Mouse (Mus musculus) CH12.LX (cell line): ENCODE results near the gene Slc35b4. TPM values are rescaled to one million over a fixed set of nuclear protein-coding genes. Genes with fewer than 3 reads are reported as not detected.

ENCODE experiments used
- DNase-seq: peaks from one replicate; pipeline ENCODE4 v3.0.0-alpha.2; 2013; ENCODE audit errors: extremely low read depth
- H3K27ac ChIP-seq: 2 replicates; pipeline ENCODE4 v1.5.1; 2012; ENCODE audit warnings: low read depth, mild to moderate bottlenecking, control low read depth, moderate library complexity; ENCODE audit not compliant: insufficient read depth
- H3K27me3 ChIP-seq: replicated peaks from 2 replicates; pipeline ENCODE3; 2012; ENCODE audit warnings: inconsistent platforms
- H3K36me3 ChIP-seq, 2 experiments: replicated peaks in 1 of 2; 2 replicates each; pipeline versions ENCODE3 to v1.6.1; 2012; ENCODE audit warnings: inconsistent platforms in 1 of 2, low read length in 1 of 2, mild to moderate bottlenecking in 1 of 2, mixed read lengths in 1 of 2, moderate library complexity in 1 of 2; ENCODE audit not compliant: control insufficient read depth in 1 of 2, insufficient read depth in 1 of 2
- H3K4me1 ChIP-seq, 2 experiments: 2 replicates each; pipeline ENCODE4 v1.6.1; 2012; ENCODE audit warnings: inconsistent platforms in 1 of 2, moderate library complexity in 1 of 2; ENCODE audit not compliant: insufficient read depth in 2 of 2, control insufficient read depth in 1 of 2
- H3K4me2 ChIP-seq: 2 replicates; pipeline ENCODE4 v1.6.1; 2012; ENCODE audit warnings: low read depth, mild to moderate bottlenecking, control low read depth; ENCODE audit not compliant: poor library complexity, insufficient read depth, severe bottlenecking
- H3K4me3 ChIP-seq, 3 experiments: fragments of 150-350 bp in 1 of 3; sonication (generic) in 1 of 3; replicated peaks in 1 of 3; 2 replicates each; pipeline versions ENCODE3 to v1.5.1; 2011 to 2012; ENCODE audit warnings: low read depth in 2 of 3, low read length in 2 of 3, mild to moderate bottlenecking in 2 of 3, moderate library complexity in 2 of 3, control low read depth in 1 of 3, improper control_type of control experiment in 1 of 3, inconsistent platforms in 1 of 3, mixed read lengths in 1 of 3; ENCODE audit not compliant: poor library complexity in 1 of 3
- H3K79me2 ChIP-seq: replicated peaks from 2 replicates; pipeline ENCODE4 v1.6.1; 2012; ENCODE audit warnings: mild to moderate bottlenecking, moderate library complexity; ENCODE audit not compliant: control insufficient read depth, poor library complexity, insufficient read depth, severe bottlenecking; ENCODE audit errors: extremely low read depth
- H3K9ac ChIP-seq: 2 replicates; pipeline ENCODE4 v1.6.1; 2012; ENCODE audit warnings: low read depth, mild to moderate bottlenecking, control low read depth, moderate library complexity; ENCODE audit not compliant: insufficient read depth
- H3K9me3 ChIP-seq: replicated peaks from 2 replicates; pipeline ENCODE3; 2012; ENCODE audit warnings: low read length, inconsistent platforms, mixed read lengths
- CTCF ChIP-seq, 2 experiments: IDR thresholded peaks in 1 of 2; conservative IDR thresholded peaks in 1 of 2; 2 replicates each; pipeline ENCODE4 v1.5.1; 2011 to 2012; ENCODE audit warnings: low read depth in 2 of 2, low read length in 2 of 2, improper control_type of control experiment in 1 of 2, inconsistent platforms in 1 of 2, mild to moderate bottlenecking in 1 of 2, moderate library complexity in 1 of 2
- ELF1 ChIP-seq: IDR thresholded peaks from 2 replicates; pipeline ENCODE4 v1.6.1; 2014; ENCODE audit warnings: low read depth, mild to moderate bottlenecking, inconsistent platforms, low read length, improper control_type of control experiment
- HCFC1 ChIP-seq: IDR thresholded peaks from 2 replicates; pipeline ENCODE4 v1.6.1; 2012; ENCODE audit warnings: low read depth, mild to moderate bottlenecking, inconsistent platforms, low read length, improper control_type of control experiment
- IRF4 ChIP-seq: IDR thresholded peaks from 2 replicates; pipeline ENCODE4 v1.6.1; 2014; ENCODE audit warnings: low read depth, mild to moderate bottlenecking, inconsistent platforms, low read length, improper control_type of control experiment
- JUN ChIP-seq: IDR thresholded peaks from 2 replicates; pipeline ENCODE4 v1.6.1; 2011; ENCODE audit warnings: low read depth, mild to moderate bottlenecking, low read length, improper control_type of control experiment, moderate library complexity; ENCODE audit not compliant: insufficient read depth
- MAZ ChIP-seq: IDR thresholded peaks from 2 replicates; pipeline ENCODE4 v1.6.1; 2012; ENCODE audit warnings: low read depth, mild to moderate bottlenecking, inconsistent platforms, low read length, improper control_type of control experiment, moderate library complexity
- MYC ChIP-seq: IDR thresholded peaks from 2 replicates; pipeline ENCODE4 v1.6.1; 2011; ENCODE audit warnings: low read depth, mild to moderate bottlenecking, improper control_type of control experiment, low read length
- NELFE ChIP-seq: IDR thresholded peaks from 2 replicates; pipeline ENCODE4 v1.6.1; 2011; ENCODE audit warnings: low read depth, low read length, improper control_type of control experiment
- PAX5 ChIP-seq: IDR thresholded peaks from 2 replicates; pipeline ENCODE4 v1.6.1; 2012; ENCODE audit warnings: low read length, inconsistent platforms, mixed read lengths
- RAD21 ChIP-seq: IDR thresholded peaks from 2 replicates; pipeline ENCODE4 v1.6.1; 2011; ENCODE audit warnings: low read depth, mild to moderate bottlenecking, low read length, improper control_type of control experiment, moderate library complexity
- RCOR1 ChIP-seq: conservative IDR thresholded peaks from 2 replicates; pipeline ENCODE4 v1.6.1; 2012; ENCODE audit warnings: low read depth, mild to moderate bottlenecking, inconsistent platforms, low read length, improper control_type of control experiment
- SMC3 ChIP-seq: IDR thresholded peaks from 2 replicates; pipeline ENCODE4 v1.6.1; 2011; ENCODE audit warnings: low read depth, low read length, improper control_type of control experiment
- ZC3H11A ChIP-seq: IDR thresholded peaks from 2 replicates; pipeline ENCODE4 v1.6.1; 2012; ENCODE audit warnings: low read depth, mild to moderate bottlenecking, inconsistent platforms, low read length, improper control_type of control experiment
- ZKSCAN1 ChIP-seq: IDR thresholded peaks from 2 replicates; pipeline ENCODE4 v1.6.1; 2012; ENCODE audit warnings: low read depth, inconsistent platforms, low read length, improper control_type of control experiment, borderline replicate concordance
- dilution Hi-C: fragments of 300-500 bp; cut with MboI; formaldehyde crosslinking; loops from 2 replicates; pipeline ENCODE4 v1.14.3; 2020; ENCODE audit warnings: low sequenced_read_pairs; ENCODE audit not compliant: extremely low pct_unique_long_range_greater_than_20kb, extremely low pct_ligation_motif_present
- in situ Hi-C: fragments of 300-500 bp; cut with MboI; formaldehyde crosslinking; loops from 3 replicates; pipeline ENCODE4 v1.14.3; 2019; ENCODE audit warnings: low sequenced_read_pairs, low pct_ligation_motif_present, low pct_unique_long_range_greater_than_20kb, mixed read lengths
- polyA plus RNA-seq: library from polyadenylated mRNA; unstranded; fragments of >175 nt; gene quantifications from 2 replicates; pipeline ENCODE4 v1.2.1, GENCODE M21; 2012; ENCODE audit warnings: low read depth; ENCODE audit not compliant: insufficient read length
- total RNA-seq, 2 experiments: library from RNA; depleted of rRNA; stranded (reverse); fragments of 300-350 nt in 1 of 2; fragments of >200 nt in 1 of 2; gene quantifications; 2 replicates each; pipeline ENCODE4 v1.2.3; 2012 to 2014

Slc35b4 gene
- total and polyA plus RNA-seq, 3 experiments, result 16.9 to 34.8 (median 19.8) TPM

GRCm38 (mm10) chr6:34194981-34195380, 18.1 kb upstream of the Slc35b4 start:
- H3K79me2 ChIP-seq, result no peaks in the 10 kb centered on the region
- peak; percentile 32 for TF ChIP-seq RAD21
- TF ChIP-seq CTCF (conservative IDR thresholded peaks at IDR 0.05 in 1 of 2, IDR thresholded peaks at IDR 0.05 in 1 of 2; ENCODE audit: low read depth in 2 of 2, low read length in 2 of 2), result peak; percentile 19 to 44; a peak in 1 of 4 replicates
- no peak for TF ChIP-seq HCFC1
- peak; percentile 45 for TF ChIP-seq SMC3
- TF ChIP-seq, all 38 proteins: peak for 3
- Histone ChIP-seq H3K4me2 (no peak overlapping the region), H3K27me3 (no peaks in the 10 kb centered on the region), H3K9me3 (peaks cover 4% of the 10 kb centered on the region), H3K4me1 (peaks cover 0 to 8% of the 10 kb centered on the region in 2 experiments; a peak in 2 of 4 replicates), H3K9ac (no peak overlapping the region), H3K27ac (no peak overlapping the region), H3K36me3 (no peaks in the 10 kb centered on the region), H3K4me3 (no peak overlapping the region)
- in situ Hi-C loops, result no loop called here
- dilution Hi-C loops, result no loop called here
- DNase-seq, result no peak

DNA sequence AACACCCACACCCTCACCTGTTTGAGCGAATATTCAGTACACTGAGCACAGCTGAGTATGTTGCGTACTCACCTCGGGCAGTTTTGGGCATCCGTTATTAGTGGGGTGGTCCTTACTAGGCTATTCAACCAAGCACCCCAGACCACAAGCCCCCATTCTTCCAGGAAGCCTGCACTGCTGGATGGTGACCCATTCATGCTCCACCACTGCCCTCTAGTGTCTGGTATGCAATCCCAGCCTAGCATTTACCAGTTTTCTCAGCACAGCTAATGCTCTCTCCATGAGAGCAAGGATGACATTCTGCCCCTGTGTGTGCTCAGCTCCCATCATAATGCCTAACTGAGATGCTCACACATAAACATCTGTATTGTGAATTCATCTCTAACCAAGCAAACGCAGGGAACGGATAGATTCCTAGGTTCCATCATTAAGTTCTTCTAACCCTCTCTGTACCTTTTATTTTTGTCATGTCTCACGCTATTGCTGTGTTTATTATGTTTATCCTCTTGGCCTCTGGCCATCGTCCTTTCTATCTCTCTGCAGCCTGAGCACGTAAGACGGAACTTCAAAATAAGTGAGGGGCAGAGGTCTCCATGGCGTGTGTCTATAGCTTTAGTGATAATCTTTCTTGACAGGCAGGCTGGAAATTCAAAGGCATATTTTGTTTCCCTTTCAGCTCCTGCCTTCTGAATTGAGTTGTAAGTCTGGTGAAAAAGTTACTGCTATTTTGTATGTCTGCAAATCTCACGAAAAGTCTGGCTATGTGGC, 17.0 kb upstream of the Slc35b4 start:
- peaks cover 7% of the 10 kb centered on the region for H3K9me3 ChIP-seq
- H3K9ac ChIP-seq, result no peak overlapping the region
- H3K27me3 ChIP-seq, result no peaks in the 10 kb centered on the region
- H3K36me3 ChIP-seq, result no peaks in the 10 kb centered on the region
- in situ Hi-C loops (no loop called here), dilution Hi-C loops (no loop called here)
- no peak overlapping the region for H3K4me3 ChIP-seq
- peak; percentile 62 for DNase-seq
- peaks cover 5 to 18% of the 10 kb centered on the region in 2 experiments; a peak in 3 of 4 replicates for H3K4me1 ChIP-seq
- no peak overlapping the region for H3K27ac ChIP-seq
- H3K79me2 ChIP-seq, result no peaks in the 10 kb centered on the region
- no peak overlapping the region for H3K4me2 ChIP-seq
- TF ChIP-seq SMC3, result peak; percentile 89
- TF ChIP-seq ZKSCAN1, result no peak
- peak; percentile 47 for TF ChIP-seq ZC3H11A
- no peak for TF ChIP-seq RCOR1
- no peak for TF ChIP-seq JUN
- no peak for TF ChIP-seq MAZ
- no peak for TF ChIP-seq MYC
- TF ChIP-seq CTCF (conservative IDR thresholded peaks at IDR 0.05 in 1 of 2, IDR thresholded peaks at IDR 0.05 in 1 of 2; ENCODE audit: low read depth in 2 of 2, low read length in 2 of 2), result peak; percentile 79 to 93
- peak; percentile 35; the same call in 1 of the 2 replicates for TF ChIP-seq IRF4
- peak; percentile 23; the same call in 1 of the 2 replicates for TF ChIP-seq ELF1
- TF ChIP-seq RAD21, result peak; percentile 98
- no peak for TF ChIP-seq PAX5
- no peak for TF ChIP-seq NELFE
